Mouse (Mus musculus): ENCODE measurements around the gene Tmem189. TPM values are rescaled to one million over a fixed set of nuclear protein-coding genes. Genes with fewer than 3 reads are reported as not detected.

The Tmem189 gene
- polyA plus RNA-seq, 1 experiment from 2014 or later = 28.6 TPM

- Histone ChIP-seq H3K4me1 (ENCODE audit: control insufficient read depth, insufficient read depth, low read length) (peaks cover 34% of the 10 kb centered on the region), H3K4me2 (ENCODE audit: low read depth, low read length) (no peak overlapping the region), H3K27ac (ENCODE audit: low read length) (no peak overlapping the region), H3K9me3 (ENCODE audit: control insufficient read depth, low read length) (no peaks in the 10 kb centered on the region; the same call in 1 of the 2 replicates), H3K9ac (ENCODE audit: low read depth, low read length) (no peak overlapping the region), H3K4me3 (ENCODE audit: low read length) (no peak overlapping the region), H3K36me3 (ENCODE audit: control insufficient read depth, insufficient read depth, low read length) (peaks cover 4% of the 10 kb centered on the region; the same call in 1 of the 2 replicates), H3K27me3 (replicated peaks; ENCODE audit: control insufficient read depth, insufficient read depth, low read length) (no peaks in the 10 kb centered on the region)
- 44% methylated on average over 1 of the region's 1 CpGs for WGBS
- no peak for ATAC-seq
These were observed 4.6 kb upstream of the Tmem189 start for GRCm38 (mm10) chr2:167694244-167694643.

DNA sequence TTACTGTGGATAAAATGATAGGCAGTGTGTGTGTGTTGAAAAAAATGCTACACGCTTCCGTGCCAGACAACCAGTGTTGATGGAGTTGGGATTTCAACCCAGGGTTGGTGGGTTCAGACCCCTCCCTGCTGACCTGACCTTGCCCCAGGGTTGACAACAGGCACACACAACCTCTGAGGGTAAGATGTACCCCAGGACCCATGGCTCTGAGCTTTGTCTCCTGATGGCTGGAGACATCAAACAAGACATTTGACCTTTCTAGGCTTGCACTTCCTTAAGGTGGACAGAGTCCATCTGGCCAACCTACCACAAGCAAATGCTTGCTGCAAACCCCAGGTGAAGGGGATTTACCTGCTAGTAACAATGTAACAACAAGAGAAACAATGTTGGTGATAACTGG is 3.9 kb upstream of the Tmem189 start:
- WGBS = 74% methylated on average over 2 of the region's 2 CpGs
- Histone ChIP-seq H3K36me3 (ENCODE audit: control insufficient read depth, insufficient read depth, low read length) (peaks cover 4% of the 10 kb centered on the region; the same call in 1 of the 2 replicates), H3K9ac (ENCODE audit: low read depth, low read length) (no peak overlapping the region), H3K4me2 (ENCODE audit: low read depth, low read length) (no peak overlapping the region), H3K9me3 (ENCODE audit: control insufficient read depth, low read length) (no peaks in the 10 kb centered on the region; the same call in 1 of the 2 replicates), H3K4me1 (ENCODE audit: control insufficient read depth, insufficient read depth, low read length) (peaks cover 34% of the 10 kb centered on the region), H3K27me3 (replicated peaks; ENCODE audit: control insufficient read depth, insufficient read depth, low read length) (no peaks in the 10 kb centered on the region), H3K4me3 (ENCODE audit: low read length) (no peak overlapping the region), H3K27ac (ENCODE audit: low read length) (no peak overlapping the region)
- no peak for ATAC-seq

DNA sequence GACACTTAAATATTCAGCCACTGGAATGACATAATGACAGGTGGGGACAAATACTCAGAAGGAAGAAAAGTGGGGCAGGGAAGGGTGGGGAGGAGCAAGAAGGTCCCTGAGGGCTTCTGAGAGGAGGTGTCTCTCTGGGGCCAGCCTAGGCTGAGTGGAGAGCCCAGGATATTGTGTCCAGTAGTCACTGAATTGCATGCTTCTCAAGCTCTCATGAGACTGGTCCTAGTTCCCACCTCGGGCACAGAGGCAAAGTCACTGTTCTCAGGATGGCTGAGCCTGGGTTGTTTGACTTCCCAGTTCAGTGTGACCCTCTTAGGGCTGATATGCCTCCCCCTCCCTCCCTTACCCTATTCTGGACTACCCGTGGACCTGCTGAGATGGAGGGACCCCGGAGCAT is 3.2 kb upstream of the Tmem189 start:
- no peak for ATAC-seq
- H3K9ac ChIP-seq (ENCODE audit: low read depth, low read length) = no peak overlapping the region
- no peak overlapping the region for H3K4me2 ChIP-seq (ENCODE audit: low read depth, low read length)
- no peak overlapping the region for H3K4me3 ChIP-seq (ENCODE audit: low read length)
- 61% methylated on average over 3 of the region's 3 CpGs for WGBS
- H3K27ac ChIP-seq (ENCODE audit: low read length) = no peak overlapping the region
- peaks cover 4% of the 10 kb centered on the region; the same call in 1 of the 2 replicates for H3K36me3 ChIP-seq (ENCODE audit: control insufficient read depth, insufficient read depth, low read length)
- no peaks in the 10 kb centered on the region for H3K27me3 ChIP-seq (replicated peaks; ENCODE audit: control insufficient read depth, insufficient read depth, low read length)
- H3K4me1 ChIP-seq (ENCODE audit: control insufficient read depth, insufficient read depth, low read length) = peaks cover 39% of the 10 kb centered on the region
- no peaks in the 10 kb centered on the region; the same call in 1 of the 2 replicates for H3K9me3 ChIP-seq (ENCODE audit: control insufficient read depth, low read length)

DNA sequence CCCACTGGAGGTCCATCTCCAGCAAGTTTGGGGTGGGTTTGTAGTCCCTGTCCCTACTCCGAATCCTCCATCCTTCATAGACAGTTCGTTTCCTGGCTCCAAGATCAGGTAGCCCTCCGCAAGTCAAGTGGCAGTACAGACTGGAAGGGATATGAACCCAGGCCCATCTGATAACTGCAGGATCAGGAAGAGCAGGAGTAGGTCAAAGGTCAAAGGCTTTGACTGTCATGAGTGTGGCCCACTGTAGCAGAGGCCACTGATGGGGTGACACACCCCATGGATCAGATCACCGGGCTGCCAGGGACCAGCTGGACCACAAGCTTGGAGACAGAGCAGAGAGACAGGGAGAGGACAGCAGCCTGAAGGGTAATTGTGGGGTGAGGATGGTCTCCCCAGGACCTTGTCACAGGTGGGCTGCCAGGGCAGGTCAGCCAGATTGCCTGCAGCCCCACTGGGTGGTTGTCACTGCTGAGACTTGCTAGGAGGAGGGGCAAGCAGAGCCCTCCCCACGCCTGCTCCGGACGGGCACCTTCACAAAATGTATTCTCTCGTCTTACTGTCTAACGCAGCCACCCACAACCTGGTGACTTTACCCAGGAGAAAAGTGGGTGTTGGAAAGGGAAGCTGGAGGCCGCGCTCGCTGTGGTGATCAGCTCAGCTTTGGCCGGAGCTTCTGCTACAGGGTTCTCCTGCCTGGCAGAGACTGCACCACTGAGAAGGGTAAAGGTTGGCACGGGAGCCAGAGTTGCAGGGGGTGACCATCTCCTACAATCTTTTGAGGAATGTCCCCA is 2.4 kb upstream of the Tmem189 start:
- H3K4me2 ChIP-seq (ENCODE audit: low read depth, low read length) = peak overlapping the region; percentile 87
- H3K36me3 ChIP-seq (ENCODE audit: control insufficient read depth, insufficient read depth, low read length) = peaks cover 4% of the 10 kb centered on the region; the same call in 1 of the 2 replicates
- no peaks in the 10 kb centered on the region for H3K27me3 ChIP-seq (replicated peaks; ENCODE audit: control insufficient read depth, insufficient read depth, low read length)
- peak overlapping the region; percentile 85 for H3K4me3 ChIP-seq (ENCODE audit: low read length)
- peak overlapping the region; percentile 72; the same call in 1 of the 2 replicates for H3K9ac ChIP-seq (ENCODE audit: low read depth, low read length)
- H3K4me1 ChIP-seq (ENCODE audit: control insufficient read depth, insufficient read depth, low read length) = peaks cover 39% of the 10 kb centered on the region
- WGBS = 89% methylated on average over 14 of the region's 14 CpGs
- H3K27ac ChIP-seq (ENCODE audit: low read length) = peak overlapping the region; percentile 9; the same call in 1 of the 2 replicates
- ATAC-seq = no peak
- no peaks in the 10 kb centered on the region; the same call in 1 of the 2 replicates for H3K9me3 ChIP-seq (ENCODE audit: control insufficient read depth, low read length)

GRCm38 (mm10) chr2:167691410-167691809 is 1.8 kb upstream of the Tmem189 start:
- Histone ChIP-seq H3K27ac (ENCODE audit: low read length) (peak overlapping the region; percentile 9; the same call in 1 of the 2 replicates), H3K36me3 (ENCODE audit: control insufficient read depth, insufficient read depth, low read length) (peaks cover 4% of the 10 kb centered on the region; the same call in 1 of the 2 replicates), H3K4me1 (ENCODE audit: control insufficient read depth, insufficient read depth, low read length) (peaks cover 36% of the 10 kb centered on the region), H3K4me3 (ENCODE audit: low read length) (peak overlapping the region; percentile 85), H3K27me3 (replicated peaks; ENCODE audit: control insufficient read depth, insufficient read depth, low read length) (no peaks in the 10 kb centered on the region), H3K9me3 (ENCODE audit: control insufficient read depth, low read length) (no peaks in the 10 kb centered on the region; the same call in 1 of the 2 replicates), H3K9ac (ENCODE audit: low read depth, low read length) (peak overlapping the region; percentile 72), H3K4me2 (ENCODE audit: low read depth, low read length) (peak overlapping the region; percentile 87)
- no peak for ATAC-seq
- WGBS = 89% methylated on average over 6 of the region's 6 CpGs

DNA sequence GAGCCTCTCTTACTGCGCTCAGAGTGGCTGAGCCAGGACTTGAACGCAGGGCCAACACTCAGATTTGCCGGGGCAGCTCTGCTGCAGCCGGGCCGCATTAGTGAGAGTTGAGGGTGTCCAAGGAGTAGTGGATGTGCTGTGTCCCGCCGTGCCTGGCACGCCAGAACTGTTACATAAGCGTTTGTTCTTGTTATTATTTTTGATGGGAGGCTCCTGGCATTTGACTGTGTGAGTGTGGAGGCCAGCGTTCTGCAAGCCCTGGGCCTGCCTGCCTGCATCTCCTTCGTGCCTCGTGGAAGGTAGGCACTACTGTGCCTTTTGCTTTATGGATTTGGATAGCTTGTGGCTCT is 1.3 kb upstream of the Tmem189 start:
- ATAC-seq = no peak
- peak overlapping the region; percentile 87 for H3K4me2 ChIP-seq (ENCODE audit: low read depth, low read length)
- peak overlapping the region; percentile 27; the same call in 1 of the 2 replicates for H3K27ac ChIP-seq (ENCODE audit: low read length)
- peak overlapping the region; percentile 85 for H3K4me3 ChIP-seq (ENCODE audit: low read length)
- H3K4me1 ChIP-seq (ENCODE audit: control insufficient read depth, insufficient read depth, low read length) = peaks cover 32% of the 10 kb centered on the region
- no peaks in the 10 kb centered on the region; the same call in 1 of the 2 replicates for H3K9me3 ChIP-seq (ENCODE audit: control insufficient read depth, low read length)
- H3K9ac ChIP-seq (ENCODE audit: low read depth, low read length) = peak overlapping the region; percentile 72
- peaks cover 4% of the 10 kb centered on the region; the same call in 1 of the 2 replicates for H3K36me3 ChIP-seq (ENCODE audit: control insufficient read depth, insufficient read depth, low read length)
- no peaks in the 10 kb centered on the region for H3K27me3 ChIP-seq (replicated peaks; ENCODE audit: control insufficient read depth, insufficient read depth, low read length)
- 74% methylated on average over 12 of the region's 12 CpGs for WGBS

GRCm38 (mm10) chr2:167690219-167690961 is 768 bp upstream of the Tmem189 start:
- peak overlapping the region; percentile 85 for H3K4me3 ChIP-seq (ENCODE audit: low read length)
- peaks cover 4% of the 10 kb centered on the region; the same call in 1 of the 2 replicates for H3K36me3 ChIP-seq (ENCODE audit: control insufficient read depth, insufficient read depth, low read length)
- no peak for ATAC-seq
- peak overlapping the region; percentile 92 for H3K9ac ChIP-seq (ENCODE audit: low read depth, low read length)
- peaks cover 32% of the 10 kb centered on the region for H3K4me1 ChIP-seq (ENCODE audit: control insufficient read depth, insufficient read depth, low read length)
- H3K9me3 ChIP-seq (ENCODE audit: control insufficient read depth, low read length) = no peaks in the 10 kb centered on the region
- peak overlapping the region; percentile 87 for H3K4me2 ChIP-seq (ENCODE audit: low read depth, low read length)
- H3K27ac ChIP-seq (ENCODE audit: low read length) = 0 out of 2 replicates have a peak overlapping the region, but pooled peaks have one; percentile 27
- 48% methylated on average over 15 of the region's 15 CpGs for WGBS
- no peaks in the 10 kb centered on the region for H3K27me3 ChIP-seq (replicated peaks; ENCODE audit: control insufficient read depth, insufficient read depth, low read length)

GRCm38 (mm10) chr2:167688498-167689451 is 847 bp downstream of the Tmem189 start, which contains the start of gene Cebpb:
Gene Cebpb, plus strand, starts transcription at chr2:167688915.
- H3K9ac ChIP-seq (ENCODE audit: low read depth, low read length) = peak within 1 kb of the TSS; percentile 92
- H3K27me3 ChIP-seq (replicated peaks; ENCODE audit: control insufficient read depth, insufficient read depth, low read length) = no peaks in the 10 kb centered on the region
- under 1% methylated on average over 123 of the region's 147 CpGs for WGBS
- no peaks in the 10 kb centered on the region for H3K9me3 ChIP-seq (ENCODE audit: control insufficient read depth, low read length)
- peak within 1 kb of the TSS; percentile 87 for H3K4me2 ChIP-seq (ENCODE audit: low read depth, low read length)
- peak within 1 kb of the TSS; percentile 95 for H3K27ac ChIP-seq (ENCODE audit: low read length)
- H3K4me3 ChIP-seq (ENCODE audit: low read length) = peak within 1 kb of the TSS; percentile 85
- H3K4me1 ChIP-seq (ENCODE audit: control insufficient read depth, insufficient read depth, low read length) = peaks cover 25% of the 10 kb centered on the region
- peaks cover 4% of the 10 kb centered on the region; the same call in 1 of the 2 replicates for H3K36me3 ChIP-seq (ENCODE audit: control insufficient read depth, insufficient read depth, low read length)
- ATAC-seq = peak; percentile 79

Measured in intestine, embryonic 16.5 days (tissue).